Mouse (Mus musculus) urinary bladder, postnatal 25 days (tissue): ENCODE data around the gene Them4.
A peak's percentile ranks its signal among the peaks of the same experiment; 100 is the strongest.
"Not testable (repeated sequence)": the region's sequence is repeated elsewhere in the genome, so short reads cannot be mapped to it uniquely, and the experiment has no call there.

Experiments used
- DNase-seq: peaks from one replicate; pipeline ENCODE4 v3.0.0; 2022; ENCODE audit warnings: low spot score

Them4 gene

GRCm38 (mm10) chr3:94309633-94310363 is at the start of gene Them4:
Gene Them4 (plus strand): TSS chr3:94310089.
- peak; percentile 93 for DNase-seq

GRCm38 (mm10) chr3:94260598-94260997 is 49.3 kb upstream of the Them4 start:
- DNase-seq: no peak

DNA sequence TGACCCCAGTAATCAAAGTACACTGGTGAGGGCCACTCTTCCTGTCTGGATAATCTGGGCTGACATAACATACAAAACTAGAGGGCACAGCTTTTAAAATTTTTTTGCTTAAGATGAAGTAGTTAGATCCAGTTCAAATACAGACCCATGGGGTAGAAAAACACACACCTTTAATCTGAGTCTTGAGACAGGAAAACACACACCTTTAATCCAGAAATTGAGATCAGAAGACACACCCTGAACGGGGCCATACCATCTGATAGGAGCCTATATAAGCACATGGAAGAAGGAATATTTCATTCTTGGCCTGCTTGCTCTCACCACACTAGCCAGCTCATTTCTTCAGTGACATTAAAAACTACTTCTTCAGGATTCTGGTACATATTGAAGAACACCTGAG is 46.2 kb upstream of the Them4 start, which contains the start of gene Gm4778:
Gene Gm4778, plus strand, starts transcription at position 301 of the 400 bp plus-strand sequence.
- not testable (repeated sequence) for DNase-seq

- no peak for DNase-seq
Observed at GRCm38 (mm10) chr3:94275991-94276390, 33.9 kb upstream of the Them4 start.

DNA sequence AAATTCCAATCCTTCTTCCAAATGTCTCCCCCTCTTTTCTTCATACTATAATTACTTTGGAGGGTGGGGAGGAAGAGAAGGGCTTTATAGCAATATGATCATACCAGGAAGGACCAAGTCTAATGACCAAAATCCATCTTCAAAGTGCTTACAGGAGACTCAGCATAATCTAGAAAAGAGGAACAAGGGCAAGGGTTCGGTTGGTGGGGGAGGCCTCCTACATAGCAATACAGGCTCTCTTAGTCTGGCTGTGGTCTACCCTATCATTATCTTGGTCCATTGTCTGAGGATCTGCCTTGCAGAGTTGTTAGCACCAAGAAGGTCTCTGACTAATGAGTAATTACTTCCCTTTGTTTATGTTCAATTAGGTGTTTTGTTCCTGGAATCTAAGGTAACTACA is 4.4 kb upstream of the Them4 start:
- no peak for DNase-seq

- DNase-seq: no peak
Observed at GRCm38 (mm10) chr3:94306975-94307374, 2.9 kb upstream of the Them4 start.

DNA sequence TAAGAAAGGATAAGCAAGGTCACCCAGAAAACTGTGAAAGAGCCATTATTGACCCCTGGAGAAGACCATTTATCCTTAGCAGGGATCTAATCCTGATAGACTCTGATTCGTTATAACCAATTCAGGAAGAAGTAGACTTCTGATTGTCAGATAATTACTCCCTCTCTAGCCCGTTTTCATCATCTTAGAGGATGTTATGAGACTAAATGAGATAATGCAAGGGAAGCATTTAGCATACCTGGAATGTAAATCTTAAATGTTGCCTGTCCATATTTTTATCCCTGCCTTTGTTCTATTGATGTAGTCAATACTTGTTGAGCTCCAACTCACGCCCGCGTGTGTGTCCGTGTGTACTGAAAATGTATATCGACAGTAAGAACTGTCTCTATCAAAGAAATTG is 602 bp downstream of the Them4 start:
- DNase-seq: no peak

- no peak for DNase-seq
Observed at GRCm38 (mm10) chr3:94310911-94311310, 1.0 kb downstream of the Them4 start.

DNA sequence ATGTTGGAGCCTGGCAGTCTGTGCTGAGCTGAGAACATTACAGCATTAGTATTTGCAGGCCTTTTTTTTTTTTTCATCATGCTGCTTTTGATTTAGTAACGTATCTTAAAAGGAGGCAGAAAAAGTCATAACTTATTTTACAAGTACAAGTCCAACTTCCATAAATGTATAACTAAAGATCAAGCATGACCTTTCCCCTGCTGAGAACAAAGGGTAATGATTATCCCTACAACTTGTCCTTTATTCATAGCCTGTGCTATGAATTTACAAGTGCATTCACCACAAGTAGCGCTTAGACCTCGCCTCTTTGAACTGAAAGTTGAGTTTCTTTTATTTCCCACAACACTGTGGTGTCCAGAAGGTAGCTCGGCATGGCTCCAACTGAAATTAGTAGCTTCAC is 1.5 kb downstream of the Them4 start:
- DNase-seq: no peak

DNA sequence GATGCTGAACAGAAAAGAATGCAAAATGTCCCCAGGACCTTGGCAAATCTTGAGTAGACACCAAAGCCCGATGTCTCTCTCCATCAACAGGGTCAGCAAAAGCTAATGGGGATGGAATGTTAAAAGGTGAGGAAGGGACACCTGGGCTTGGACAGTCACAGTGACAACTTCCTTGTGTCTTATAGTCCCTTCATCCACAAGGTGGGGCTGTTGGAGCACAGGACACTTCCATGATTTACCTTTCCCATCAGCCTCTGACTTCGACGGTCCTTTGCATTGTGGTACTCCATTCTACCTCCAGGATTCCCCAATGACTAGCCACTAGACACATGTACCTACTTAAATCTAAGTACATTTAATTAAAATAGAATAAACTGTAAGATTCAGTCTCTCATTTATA is 18.8 kb downstream of the Them4 start:
- DNase-seq: no peak

DNA sequence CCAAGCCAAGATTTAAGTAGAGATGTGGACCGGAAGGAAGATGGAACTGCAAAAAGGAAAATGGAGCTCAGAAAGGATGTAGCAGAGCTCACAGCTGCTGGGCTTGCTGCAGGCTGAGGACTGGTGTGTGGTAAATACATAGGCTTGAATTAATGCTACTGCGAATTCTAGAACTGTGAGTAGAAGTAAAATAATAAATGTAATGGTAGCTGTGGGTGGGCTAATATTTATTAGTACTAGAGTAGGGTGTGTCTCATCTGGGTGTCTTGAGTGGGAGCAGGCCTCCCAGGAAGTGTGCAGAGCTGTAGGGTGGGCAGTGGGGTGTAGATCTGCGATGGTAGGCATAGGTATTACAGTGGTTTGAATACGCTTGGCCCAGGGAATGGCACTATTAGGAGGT is 24.6 kb downstream of the Them4 start:
- no peak for DNase-seq

- no peak for DNase-seq
Observed at GRCm38 (mm10) chr3:94338522-94338921, 28.6 kb downstream of the Them4 start.

DNA sequence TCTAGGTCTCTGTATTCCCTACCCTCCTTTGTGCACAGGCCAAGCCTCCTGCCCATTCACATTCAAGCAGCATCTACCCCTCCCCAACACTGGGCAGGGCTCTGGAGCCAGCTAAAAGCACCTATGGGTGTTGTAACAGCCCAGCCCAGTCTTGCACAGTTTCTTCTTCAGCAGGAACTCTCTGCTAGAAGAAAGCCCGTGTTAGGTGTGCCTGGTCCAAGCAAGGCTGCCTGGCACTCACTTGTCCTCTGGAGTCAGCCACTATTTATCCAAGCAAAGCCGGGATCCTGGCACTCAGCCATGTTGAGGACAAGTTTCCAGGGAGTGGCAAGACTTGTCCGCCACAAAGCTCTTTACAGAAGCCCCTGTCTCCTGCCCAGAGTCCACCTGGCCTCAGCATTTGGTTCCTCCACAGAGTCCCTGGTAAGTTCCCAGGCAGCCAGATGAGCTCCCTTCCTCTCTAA is 32.1 kb downstream of the Them4 start, which contains the start of gene Them5:
Gene Them5, plus strand, starts transcription at position 141 of the 464 bp plus-strand sequence.
- no peak for DNase-seq

GRCm38 (mm10) chr3:94342552-94342951 is 32.7 kb downstream of the Them4 start:
- no peak for DNase-seq

GRCm38 (mm10) chr3:94344182-94344581 is 34.3 kb downstream of the Them4 start:
- DNase-seq: no peak

DNA sequence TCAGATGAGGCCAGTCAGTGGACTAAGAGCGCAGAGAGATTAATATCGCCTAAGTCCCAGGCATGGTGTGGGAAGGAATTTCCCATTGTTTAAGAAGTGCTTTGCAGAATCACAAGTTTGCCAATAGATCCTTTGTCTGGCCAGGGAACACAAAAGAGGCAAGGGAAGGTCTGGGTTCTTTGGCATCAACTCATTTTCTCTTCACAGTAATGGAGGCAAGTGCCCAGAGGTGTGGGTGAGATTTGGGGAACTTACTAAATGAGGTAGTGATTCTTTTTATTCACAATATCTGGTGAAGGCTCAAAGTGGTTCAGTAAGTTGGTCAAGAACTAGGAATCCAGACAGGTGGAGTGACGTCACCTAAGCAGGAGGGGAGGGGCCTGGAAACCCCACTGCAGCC is 35.0 kb downstream of the Them4 start:
- DNase-seq: no peak

- DNase-seq: no peak
Observed at GRCm38 (mm10) chr3:94348146-94348545, 38.3 kb downstream of the Them4 start.

DNA sequence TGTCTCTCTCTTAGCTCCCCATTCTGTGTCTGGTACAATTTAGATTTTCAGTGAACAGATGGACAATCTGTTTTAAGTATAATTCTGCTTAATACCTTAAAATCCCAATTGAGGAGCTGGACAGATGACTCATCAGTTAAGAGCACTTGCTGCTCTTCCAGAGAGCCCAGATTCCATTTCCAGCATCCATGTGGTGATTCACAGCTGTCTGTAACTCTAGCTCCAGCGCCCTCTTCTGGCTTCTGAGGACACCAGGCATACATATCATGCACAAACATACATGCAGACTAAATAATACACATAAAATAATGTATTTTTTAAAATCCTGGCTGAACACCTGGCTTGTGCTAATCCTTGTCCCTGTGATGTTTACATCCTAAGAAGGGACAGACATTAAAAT is 50.9 kb downstream of the Them4 start:
- DNase-seq: no peak

DNA sequence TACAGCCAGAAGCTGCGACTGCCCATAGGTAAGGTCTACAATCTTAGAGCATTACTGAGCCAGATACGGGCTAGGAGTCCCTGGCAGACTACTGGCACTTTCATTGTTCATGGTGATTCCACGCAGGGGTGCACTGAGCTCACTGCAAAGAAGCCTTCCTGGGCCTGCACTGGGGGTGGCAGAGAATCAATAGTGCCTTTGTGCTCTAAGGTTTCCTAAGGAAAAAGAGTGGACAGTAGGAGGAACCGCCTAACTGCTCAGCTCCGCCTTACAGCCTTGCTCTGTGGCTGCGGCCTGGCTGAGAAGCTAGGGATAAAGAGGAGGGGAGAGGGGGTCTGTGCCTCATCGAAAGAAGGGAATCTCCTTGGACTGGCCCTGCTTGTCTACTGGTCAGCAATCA is 52.2 kb downstream of the Them4 start, which contains the start of gene C2cd4d:
Gene C2cd4d, plus strand, starts transcription at position 301 of the 400 bp plus-strand sequence.
- DNase-seq: no peak

GRCm38 (mm10) chr3:94363291-94364153 is 53.6 kb downstream of the Them4 start:
- DNase-seq: peak; percentile 27

DNA sequence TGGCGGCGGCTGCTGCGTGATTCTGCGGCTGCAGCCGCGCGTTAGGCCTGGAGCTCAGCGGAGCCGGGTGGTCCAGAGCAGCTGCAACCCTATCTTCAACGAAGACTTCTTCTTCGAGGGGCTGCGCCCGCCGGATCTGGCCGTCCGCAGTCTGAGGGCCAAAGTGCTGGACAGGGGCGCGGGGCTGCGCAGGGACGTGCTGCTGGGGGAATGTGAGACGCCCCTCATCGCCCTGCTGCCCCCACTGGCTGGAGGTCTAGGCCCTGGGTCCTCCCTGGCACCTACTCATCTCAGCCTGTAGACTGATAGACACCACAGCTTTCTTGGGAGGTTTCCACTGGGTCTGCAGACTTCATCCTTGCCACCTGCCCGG is 54.3 kb downstream of the Them4 start:
- no peak for DNase-seq

DNA sequence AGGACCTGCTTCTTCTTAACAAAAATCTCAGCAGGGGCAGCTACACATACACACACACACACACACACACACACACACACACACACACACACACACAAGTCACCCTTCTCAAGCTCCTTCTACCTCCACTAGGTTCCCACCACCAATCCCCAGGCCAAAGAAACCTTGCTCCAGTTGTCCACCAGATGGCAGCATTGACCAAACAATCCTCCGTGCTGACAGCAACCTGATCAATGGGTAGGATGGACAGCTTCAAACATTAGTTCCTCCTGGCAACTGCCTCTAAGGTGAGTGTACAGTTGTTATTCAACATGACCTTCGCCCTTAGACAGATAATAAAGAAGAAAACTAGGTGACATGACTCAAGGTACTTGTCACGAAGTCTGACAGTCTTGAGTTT is 56.9 kb downstream of the Them4 start:
- DNase-seq: peak; percentile 66

- no peak for DNase-seq
Observed at GRCm38 (mm10) chr3:94367511-94367910, 57.6 kb downstream of the Them4 start.
